Mouse (Mus musculus): ENCODE measurements around the gene Bcl7b. TPM values are rescaled to one million over a fixed set of nuclear protein-coding genes. Genes with fewer than 3 reads are reported as not detected.

Bcl7b gene
- polyA plus RNA-seq, 1 experiment = 36.7 TPM

DNA sequence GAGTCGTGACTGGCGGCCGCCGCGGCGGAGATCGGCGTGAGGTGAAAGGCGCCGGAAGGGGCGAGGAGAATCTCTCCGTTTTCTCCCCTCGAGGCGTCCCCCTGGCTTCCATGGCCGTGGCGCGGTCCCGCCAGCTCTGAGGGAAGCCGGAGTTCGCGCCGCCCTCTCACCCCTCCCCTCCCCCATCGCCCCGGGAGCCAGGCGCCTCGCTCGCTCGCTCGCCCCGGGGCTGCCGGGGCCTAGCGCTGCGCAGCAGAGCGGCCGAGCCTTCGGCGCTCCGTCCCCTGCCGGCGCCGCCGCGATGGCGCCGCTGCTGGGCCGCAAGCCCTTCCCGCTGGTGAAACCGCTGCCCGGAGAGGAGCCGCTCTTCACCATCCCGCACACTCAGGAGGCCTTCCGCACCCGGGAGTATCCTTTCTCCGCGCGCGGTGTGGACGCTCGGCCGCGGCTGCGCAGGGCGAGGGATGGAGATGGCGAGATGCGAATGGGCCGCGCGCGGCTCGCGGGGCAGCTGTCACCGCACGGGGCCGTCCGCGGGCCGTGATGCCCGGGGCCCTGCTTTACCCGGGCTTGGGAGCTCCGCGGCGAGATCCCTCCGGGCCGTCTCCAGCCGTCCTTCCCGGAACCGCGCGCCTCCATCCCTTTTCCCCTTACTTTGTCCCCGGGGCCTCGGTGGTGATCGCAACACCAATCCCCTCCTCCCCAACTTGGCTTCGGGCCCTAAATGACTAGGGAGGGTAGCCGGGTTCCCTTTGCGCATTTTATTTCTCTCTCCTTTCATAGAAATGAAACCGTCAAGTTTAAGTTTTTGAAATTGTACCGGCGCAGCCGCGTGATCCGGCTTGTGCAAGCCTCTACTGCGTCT lies 19.5 kb downstream of the Bcl7b start:
- H3K4me3 ChIP-seq (ENCODE audit: control insufficient read depth, low read depth, low read length) = peak overlapping the region; percentile 91
- H3K4me1 ChIP-seq (ENCODE audit: control insufficient read depth, insufficient read depth, low read length) = peaks cover 7% of the 10 kb centered on the region
- H3K36me3 ChIP-seq (ENCODE audit: control insufficient read depth, insufficient read depth, low read length) = no peaks in the 10 kb centered on the region; the same call in 1 of the 2 replicates
- no peaks in the 10 kb centered on the region for H3K27me3 ChIP-seq (ENCODE audit: control insufficient read depth, insufficient read depth, low read length)
- no peak for TF ChIP-seq CTCF (IDR thresholded peaks at IDR 0.05; ENCODE audit: control insufficient read depth, insufficient read depth, insufficient replicate concordance, low read depth, low read length)
- TF ChIP-seq POLR2A (IDR thresholded peaks at IDR 0.05; ENCODE audit: control insufficient read depth, low read depth, low read length) = peak; percentile 34; the same call in 1 of the 2 replicates
- H3K27ac ChIP-seq (ENCODE audit: control insufficient read depth, insufficient read depth, low read depth, low read length) = peak overlapping the region; percentile 88

GRCm38 (mm10) chr5:135188214-135188554 lies 20.1 kb downstream of the Bcl7b start:
- Histone ChIP-seq H3K36me3 (ENCODE audit: control insufficient read depth, insufficient read depth, low read length) (no peaks in the 10 kb centered on the region; the same call in 1 of the 2 replicates), H3K27me3 (ENCODE audit: control insufficient read depth, insufficient read depth, low read length) (no peaks in the 10 kb centered on the region), H3K27ac (ENCODE audit: control insufficient read depth, insufficient read depth, low read depth, low read length) (peak overlapping the region; percentile 88), H3K4me1 (ENCODE audit: control insufficient read depth, insufficient read depth, low read length) (peaks cover 7% of the 10 kb centered on the region), H3K4me3 (ENCODE audit: control insufficient read depth, low read depth, low read length) (peak overlapping the region; percentile 91)
- TF ChIP-seq POLR2A (IDR thresholded peaks at IDR 0.05; ENCODE audit: control insufficient read depth, low read depth, low read length) (no peak), CTCF (IDR thresholded peaks at IDR 0.05; ENCODE audit: control insufficient read depth, insufficient read depth, insufficient replicate concordance, low read depth, low read length) (no peak)

DNA sequence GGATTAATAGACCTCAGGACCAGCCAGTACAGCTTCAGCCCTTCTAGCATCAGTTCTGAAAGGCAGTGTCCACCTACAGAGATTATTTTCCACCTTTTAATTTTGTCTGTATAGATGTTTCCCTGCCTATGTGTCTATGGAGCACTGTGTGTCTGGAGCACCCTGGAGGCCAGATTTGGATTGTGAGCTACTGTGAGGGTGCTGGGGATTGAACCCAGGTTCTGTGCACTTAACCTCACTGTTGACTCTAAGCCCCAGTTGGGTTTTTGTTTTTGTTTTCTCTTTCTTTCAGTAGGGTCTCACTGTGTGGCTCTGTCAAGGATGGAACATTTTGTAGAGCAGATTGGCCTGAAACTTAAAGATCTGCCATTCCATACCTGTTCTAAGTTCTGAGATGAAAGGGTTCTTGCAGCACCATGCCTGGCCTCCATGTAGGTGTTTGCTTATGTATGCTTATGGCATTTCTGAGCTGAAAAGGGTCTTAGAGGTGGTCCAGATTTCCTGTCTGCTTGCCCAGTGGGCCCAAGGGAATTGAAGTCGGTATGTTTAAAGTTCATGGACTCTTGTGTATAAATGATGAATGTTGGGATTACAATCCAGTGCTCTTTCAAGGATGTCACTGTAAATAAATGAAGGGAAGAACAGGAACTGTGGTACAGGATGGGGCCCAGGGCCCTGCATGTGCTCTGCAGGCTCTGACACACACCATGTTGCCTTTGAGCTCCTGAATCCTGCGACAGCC lies 21.4 kb downstream of the Bcl7b start:
- no peak overlapping the region for H3K27ac ChIP-seq (ENCODE audit: control insufficient read depth, insufficient read depth, low read depth, low read length)
- H3K27me3 ChIP-seq (ENCODE audit: control insufficient read depth, insufficient read depth, low read length) = no peaks in the 10 kb centered on the region
- no peaks in the 10 kb centered on the region; the same call in 1 of the 2 replicates for H3K36me3 ChIP-seq (ENCODE audit: control insufficient read depth, insufficient read depth, low read length)
- TF ChIP-seq CTCF (IDR thresholded peaks at IDR 0.05; ENCODE audit: control insufficient read depth, insufficient read depth, insufficient replicate concordance, low read depth, low read length) = no peak
- no peak for TF ChIP-seq POLR2A (IDR thresholded peaks at IDR 0.05; ENCODE audit: control insufficient read depth, low read depth, low read length)
- H3K4me1 ChIP-seq (ENCODE audit: control insufficient read depth, insufficient read depth, low read length) = peaks cover 5% of the 10 kb centered on the region
- H3K4me3 ChIP-seq (ENCODE audit: control insufficient read depth, low read depth, low read length) = no peak overlapping the region

GRCm38 (mm10) chr5:135191620-135192019 lies 23.5 kb downstream of the Bcl7b start:
- 0 out of 2 replicates have a peak, but pooled peaks cover 2% of the 10 kb centered on the region for H3K4me1 ChIP-seq (ENCODE audit: control insufficient read depth, insufficient read depth, low read length)
- no peaks in the 10 kb centered on the region for H3K27me3 ChIP-seq (ENCODE audit: control insufficient read depth, insufficient read depth, low read length)
- no peaks in the 10 kb centered on the region; the same call in 1 of the 2 replicates for H3K36me3 ChIP-seq (ENCODE audit: control insufficient read depth, insufficient read depth, low read length)
- H3K4me3 ChIP-seq (ENCODE audit: control insufficient read depth, low read depth, low read length) = no peak overlapping the region
- no peak overlapping the region for H3K27ac ChIP-seq (ENCODE audit: control insufficient read depth, insufficient read depth, low read depth, low read length)
- TF ChIP-seq CTCF (IDR thresholded peaks at IDR 0.05; ENCODE audit: control insufficient read depth, insufficient read depth, insufficient replicate concordance, low read depth, low read length) (no peak), POLR2A (IDR thresholded peaks at IDR 0.05; ENCODE audit: control insufficient read depth, low read depth, low read length) (no peak)

GRCm38 (mm10) chr5:135192431-135192830 lies 24.3 kb downstream of the Bcl7b start:
- no peak overlapping the region for H3K27ac ChIP-seq (ENCODE audit: control insufficient read depth, insufficient read depth, low read depth, low read length)
- 0 out of 2 replicates have a peak, but pooled peaks cover 2% of the 10 kb centered on the region for H3K4me1 ChIP-seq (ENCODE audit: control insufficient read depth, insufficient read depth, low read length)
- TF ChIP-seq CTCF (IDR thresholded peaks at IDR 0.05; ENCODE audit: control insufficient read depth, insufficient read depth, insufficient replicate concordance, low read depth, low read length) = no peak
- no peak for TF ChIP-seq POLR2A (IDR thresholded peaks at IDR 0.05; ENCODE audit: control insufficient read depth, low read depth, low read length)
- H3K36me3 ChIP-seq (ENCODE audit: control insufficient read depth, insufficient read depth, low read length) = no peaks in the 10 kb centered on the region; the same call in 1 of the 2 replicates
- no peak overlapping the region for H3K4me3 ChIP-seq (ENCODE audit: control insufficient read depth, low read depth, low read length)
- no peaks in the 10 kb centered on the region for H3K27me3 ChIP-seq (ENCODE audit: control insufficient read depth, insufficient read depth, low read length)

DNA sequence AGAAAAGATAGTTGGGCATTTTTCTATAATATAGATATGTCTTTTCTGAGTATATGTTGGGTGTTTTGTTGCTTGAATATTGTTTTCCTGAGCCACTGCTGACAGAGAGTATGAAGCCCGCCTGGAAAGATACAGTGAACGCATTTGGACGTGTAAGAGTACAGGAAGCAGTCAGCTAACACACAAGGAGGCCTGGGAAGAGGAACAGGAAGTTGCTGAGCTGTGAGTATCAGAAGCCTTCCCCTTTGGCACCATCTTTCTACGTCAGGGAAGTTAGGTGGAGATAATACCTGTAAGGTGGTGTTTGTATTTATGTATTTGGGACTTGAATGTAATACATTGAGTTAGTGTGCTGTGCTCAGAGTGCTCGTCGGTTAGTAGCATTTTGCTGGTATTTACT lies 28.3 kb downstream of the Bcl7b start:
- Histone ChIP-seq H3K27me3 (ENCODE audit: control insufficient read depth, insufficient read depth, low read length) (no peaks in the 10 kb centered on the region), H3K4me1 (ENCODE audit: control insufficient read depth, insufficient read depth, low read length) (no peaks in the 10 kb centered on the region), H3K36me3 (ENCODE audit: control insufficient read depth, insufficient read depth, low read length) (no peaks in the 10 kb centered on the region; the same call in 1 of the 2 replicates), H3K27ac (ENCODE audit: control insufficient read depth, insufficient read depth, low read depth, low read length) (no peak overlapping the region), H3K4me3 (ENCODE audit: control insufficient read depth, low read depth, low read length) (no peak overlapping the region)
- TF ChIP-seq POLR2A (IDR thresholded peaks at IDR 0.05; ENCODE audit: control insufficient read depth, low read depth, low read length) (no peak), CTCF (IDR thresholded peaks at IDR 0.05; ENCODE audit: control insufficient read depth, insufficient read depth, insufficient replicate concordance, low read depth, low read length) (no peak)

DNA sequence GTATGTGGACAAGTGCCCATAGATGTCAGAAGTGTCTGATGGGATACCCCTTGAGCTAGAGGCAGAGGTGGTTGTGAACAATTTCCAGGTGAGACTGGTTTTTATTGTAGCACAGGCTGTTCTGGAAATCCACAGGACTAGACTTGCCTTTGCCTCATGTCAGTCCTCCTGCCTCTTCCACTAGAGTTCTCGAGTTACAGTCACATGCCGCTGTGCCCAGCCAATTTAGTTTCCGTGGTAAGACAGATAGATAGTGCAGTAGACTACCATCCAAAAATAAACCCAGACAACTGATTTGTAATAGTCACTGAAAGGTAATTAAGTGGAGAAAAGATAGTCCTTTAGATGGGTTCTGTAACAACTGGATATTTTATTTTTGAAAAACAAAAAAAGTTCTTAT lies 34.7 kb downstream of the Bcl7b start:
- no peak for TF ChIP-seq CTCF (IDR thresholded peaks at IDR 0.05; ENCODE audit: control insufficient read depth, insufficient read depth, insufficient replicate concordance, low read depth, low read length)
- TF ChIP-seq POLR2A (IDR thresholded peaks at IDR 0.05; ENCODE audit: control insufficient read depth, low read depth, low read length) = no peak
- H3K4me3 ChIP-seq (ENCODE audit: control insufficient read depth, low read depth, low read length) = no peak overlapping the region
- peaks cover 2% of the 10 kb centered on the region for H3K36me3 ChIP-seq (ENCODE audit: control insufficient read depth, insufficient read depth, low read length)
- no peaks in the 10 kb centered on the region for H3K27me3 ChIP-seq (ENCODE audit: control insufficient read depth, insufficient read depth, low read length)
- H3K27ac ChIP-seq (ENCODE audit: control insufficient read depth, insufficient read depth, low read depth, low read length) = no peak overlapping the region
- H3K4me1 ChIP-seq (ENCODE audit: control insufficient read depth, insufficient read depth, low read length) = no peaks in the 10 kb centered on the region

Data from testis, adult 2 months (tissue).